Mouse (Mus musculus): ENCODE data around the gene Itpr1.
A peak's percentile ranks its signal among the peaks of the same experiment; 100 is the strongest.

The Itpr1 gene

GRCm38 (mm10) chr6:108325948-108326411, 113.1 kb downstream of the Itpr1 start:
- ATAC-seq (ENCODE audit: low TSS enrichment): 0 out of 2 replicates have a peak, but pooled peaks have one; percentile 4

- ATAC-seq (ENCODE audit: low TSS enrichment): peak; percentile 53
Observed at GRCm38 (mm10) chr6:108326751-108327161, 113.9 kb downstream of the Itpr1 start.

- ATAC-seq (ENCODE audit: low TSS enrichment): no peak
Observed at GRCm38 (mm10) chr6:108327561-108327960, 114.7 kb downstream of the Itpr1 start.

GRCm38 (mm10) chr6:108328296-108328695, 115.4 kb downstream of the Itpr1 start:
- no peak for ATAC-seq (ENCODE audit: low TSS enrichment)

- ATAC-seq (ENCODE audit: low TSS enrichment): peak; percentile 28
Observed at GRCm38 (mm10) chr6:108330461-108330860, 117.6 kb downstream of the Itpr1 start.

GRCm38 (mm10) chr6:108331268-108331667, 118.4 kb downstream of the Itpr1 start:
- no peak for ATAC-seq (ENCODE audit: low TSS enrichment)

- ATAC-seq (ENCODE audit: low TSS enrichment): no peak
Observed at GRCm38 (mm10) chr6:108334059-108334458, 121.2 kb downstream of the Itpr1 start.

- no peak for ATAC-seq (ENCODE audit: low TSS enrichment)
Observed at GRCm38 (mm10) chr6:108335202-108335823, 122.4 kb downstream of the Itpr1 start.

GRCm38 (mm10) chr6:108336506-108336905, 123.6 kb downstream of the Itpr1 start:
- no peak for ATAC-seq (ENCODE audit: low TSS enrichment)

GRCm38 (mm10) chr6:108337289-108337688, 124.4 kb downstream of the Itpr1 start:
- peak; percentile 89 for ATAC-seq (ENCODE audit: low TSS enrichment)

- ATAC-seq (ENCODE audit: low TSS enrichment): no peak
Observed at GRCm38 (mm10) chr6:108338362-108338761, 125.5 kb downstream of the Itpr1 start.

GRCm38 (mm10) chr6:108342989-108343388, 130.1 kb downstream of the Itpr1 start:
- peak; percentile 58 for ATAC-seq (ENCODE audit: low TSS enrichment)

GRCm38 (mm10) chr6:108343781-108344310, 130.9 kb downstream of the Itpr1 start:
- no peak for ATAC-seq (ENCODE audit: low TSS enrichment)

- no peak for ATAC-seq (ENCODE audit: low TSS enrichment)
Observed at GRCm38 (mm10) chr6:108350801-108351200, 137.9 kb downstream of the Itpr1 start.

- peak; percentile 6 for ATAC-seq (ENCODE audit: low TSS enrichment)
Observed at GRCm38 (mm10) chr6:108351998-108352397, 139.1 kb downstream of the Itpr1 start.

GRCm38 (mm10) chr6:108367412-108367811, 154.5 kb downstream of the Itpr1 start:
- ATAC-seq (ENCODE audit: low TSS enrichment): peak; percentile 91

GRCm38 (mm10) chr6:108369031-108369430, 156.1 kb downstream of the Itpr1 start:
- no peak for ATAC-seq (ENCODE audit: low TSS enrichment)

GRCm38 (mm10) chr6:108371347-108371893, 158.5 kb downstream of the Itpr1 start:
- ATAC-seq (ENCODE audit: low TSS enrichment): no peak

- peak; percentile 40; the same call in 1 of the 2 replicates for ATAC-seq (ENCODE audit: low TSS enrichment)
Observed at GRCm38 (mm10) chr6:108374019-108374418, 161.1 kb downstream of the Itpr1 start.

GRCm38 (mm10) chr6:108379041-108379440, 166.1 kb downstream of the Itpr1 start:
- ATAC-seq (ENCODE audit: low TSS enrichment): no peak

GRCm38 (mm10) chr6:108380209-108380608, 167.3 kb downstream of the Itpr1 start:
- no peak for ATAC-seq (ENCODE audit: low TSS enrichment)

- no peak; the same call in 1 of the 2 replicates for ATAC-seq (ENCODE audit: low TSS enrichment)
Observed at GRCm38 (mm10) chr6:108390624-108391324, 177.9 kb downstream of the Itpr1 start.

- no peak for ATAC-seq (ENCODE audit: low TSS enrichment)
Observed at GRCm38 (mm10) chr6:108393131-108393530, 180.2 kb downstream of the Itpr1 start.
